Mouse (Mus musculus) embryonic stem cell, embryonic (primary cell): ENCODE results near the gene Pum2.

Source experiments
- CTCF ChIA-PET, 4 experiments: fragments of 300-600 bp in 2 of 4; fragments of 350-600 bp in 2 of 4; sonication (Branson Sonifier 250); formaldehyde crosslinking; loops; one replicate each; lab custom pipeline; 2022; ENCODE audit warnings: inconsistent platforms in 2 of 4; lab: Charles Lee
- POLR2A ChIA-PET, 4 experiments: fragments of 300-600 bp in 2 of 4; fragments of 350-600 bp in 2 of 4; sonication (Branson Sonifier 250); formaldehyde crosslinking; loops; one replicate each; lab custom pipeline; 2022; ENCODE audit warnings: antibody characterized with exemption in 4 of 4, inconsistent platforms in 1 of 4; lab: Charles Lee

Gene Pum2

GRCm38 (mm10) chr12:8698895-8699294 lies 25.0 kb downstream of the Pum2 start:
- ChIA-PET POLR2A (interaction anchor here in 3 of 4 experiments (0.7 to 4.9 kb wide), 10 partner anchors 9 to 333 kb away, joined by 3 to 24 read pairs (median 4); no protein-coding TSS in a partner anchor), CTCF (interaction anchor here in 3 of 4 experiments (0.6 to 1.5 kb wide), 13 partner anchors 10 to 587 kb away, joined by 3 to 6 read pairs (median 3); partner anchors contain the start of genes Matn3 (in 1 of the 3) and Sdc1 (in 1 of the 3))

DNA sequence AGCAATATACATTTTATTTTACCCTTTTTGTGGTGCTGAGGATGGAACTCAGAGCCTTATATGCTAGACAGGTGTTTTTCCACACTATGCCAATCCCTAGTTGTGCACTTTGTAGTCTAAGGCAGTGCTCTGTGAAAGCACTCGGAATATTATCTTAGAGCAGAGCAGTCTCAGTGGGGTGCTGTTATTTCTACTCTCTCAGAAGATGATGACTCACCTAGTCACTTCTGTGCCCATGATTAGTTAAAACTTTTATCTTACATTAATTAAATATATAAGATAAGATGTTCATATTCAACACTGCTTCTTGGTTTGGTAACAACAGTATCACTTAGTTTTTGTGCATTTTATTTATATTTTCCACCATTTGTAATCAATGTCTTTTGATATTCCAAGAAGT lies 30.1 kb downstream of the Pum2 start:
- ChIA-PET CTCF (no interaction called here), POLR2A (interaction anchor here in 1 of 4 experiments (1.1 kb wide), 1 partner anchor 67 kb away, joined by 3 read pairs; the partner anchor contains the start of gene Sdc1)

GRCm38 (mm10) chr12:8708876-8709275 lies 34.9 kb downstream of the Pum2 start:
- CTCF ChIA-PET = interaction anchor here in 1 of 4 experiments (1.0 kb wide), 1 partner anchor 10 kb away, joined by 3 read pairs; no protein-coding TSS in a partner anchor
- POLR2A ChIA-PET = no interaction called here

GRCm38 (mm10) chr12:8712665-8713064 lies 38.7 kb downstream of the Pum2 start:
- ChIA-PET CTCF (interaction anchor here in 2 of 4 experiments (0.7 to 1.4 kb wide), 3 partner anchors 12 to 14 kb away, joined by 3 to 4 read pairs (median 4); no protein-coding TSS in a partner anchor), POLR2A (interaction anchor here in 2 of 4 experiments (0.6 to 0.9 kb wide), 2 partner anchors 15 to 228 kb away, joined by 3 to 8 read pairs; no protein-coding TSS in a partner anchor)

DNA sequence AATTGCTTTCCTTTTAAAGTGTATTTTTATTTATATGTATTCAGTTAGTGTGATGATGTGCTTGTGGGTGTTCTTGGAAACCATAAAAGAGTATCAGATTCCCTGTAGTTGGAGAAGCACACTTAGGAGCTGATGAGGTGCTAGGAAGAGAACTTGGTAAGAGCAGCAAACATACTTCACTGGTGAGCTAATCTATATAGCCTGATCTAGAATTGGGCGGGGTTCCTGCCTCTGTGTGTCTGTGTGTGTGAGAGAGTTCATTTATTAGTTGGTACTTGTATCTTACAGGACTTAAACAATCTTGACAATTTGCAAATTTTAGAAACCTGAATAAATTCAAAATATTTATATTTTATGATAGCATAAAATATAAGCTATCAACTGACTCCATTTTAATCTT lies 42.2 kb downstream of the Pum2 start:
- ChIA-PET POLR2A (interaction anchor here in 1 of 4 experiments (0.8 to 3.5 kb wide), 6 partner anchors 10 to 54 kb away, joined by 3 to 13 read pairs (median 4); no protein-coding TSS in a partner anchor), CTCF (interaction anchor here in 1 of 4 experiments (1.3 kb wide), 1 partner anchor 16 kb away, joined by 5 read pairs; no protein-coding TSS in a partner anchor)

- POLR2A ChIA-PET = interaction anchor here in 3 of 4 experiments (0.6 to 2.0 kb wide), 8 partner anchors 10 to 45 kb away, joined by 3 to 8 read pairs (median 4); no protein-coding TSS in a partner anchor
These were observed 53.0 kb downstream of the Pum2 start for GRCm38 (mm10) chr12:8726890-8727289.

DNA sequence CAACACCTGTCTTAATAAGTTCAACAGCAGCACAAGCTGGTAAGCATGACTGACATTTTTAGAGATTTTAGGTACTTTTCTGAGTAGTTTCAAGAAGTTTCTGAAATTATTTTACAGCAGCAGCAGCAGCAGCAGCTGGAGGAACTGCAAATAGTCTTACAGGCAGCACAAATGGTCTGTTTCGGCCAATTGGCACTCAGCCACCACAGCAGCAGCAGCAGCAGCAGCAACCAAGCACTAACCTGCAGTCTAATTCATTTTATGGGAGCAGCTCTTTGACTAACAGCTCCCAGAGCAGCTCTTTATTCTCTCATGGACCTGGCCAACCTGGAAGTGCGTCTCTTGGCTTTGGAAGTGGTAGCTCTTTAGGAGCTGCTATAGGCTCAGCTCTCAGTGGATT lies 54.8 kb downstream of the Pum2 start:
- ChIA-PET CTCF (interaction anchor here in 3 of 4 experiments (0.5 to 0.7 kb wide), 3 partner anchors 15 to 48 kb away, joined by 3 read pairs; no protein-coding TSS in a partner anchor), POLR2A (interaction anchor here in 1 of 4 experiments (0.8 to 5.2 kb wide), 5 partner anchors 9 to 46 kb away, joined by 3 to 28 read pairs (median 6); no protein-coding TSS in a partner anchor)

More at GRCm38 (mm10) chr12:8726890-8727289, 53.0 kb downstream of the Pum2 start:
- CTCF ChIA-PET = interaction anchor here in 1 of 4 experiments (0.6 kb wide), 1 partner anchor 14 kb away, joined by 3 read pairs; no protein-coding TSS in a partner anchor

GRCm38 (mm10) chr12:8753654-8754053 lies 79.7 kb downstream of the Pum2 start:
- ChIA-PET CTCF (interaction anchor here in 1 of 4 experiments (1.1 kb wide), 1 partner anchor 18 kb away, joined by 3 read pairs; the partner anchor contains the start of gene Sdc1), POLR2A (interaction anchor here in 1 of 4 experiments (1.1 to 4.4 kb wide), 4 partner anchors 10 to 37 kb away, joined by 3 to 23 read pairs (median 8); partner anchors contain the start of gene Sdc1)

GRCm38 (mm10) chr12:8754116-8754515 lies 80.2 kb downstream of the Pum2 start:
- ChIA-PET CTCF (interaction anchor here in 1 of 4 experiments (1.0 to 1.1 kb wide), 2 partner anchors 11 to 17 kb away, joined by 3 read pairs; partner anchors contain the start of gene Sdc1), POLR2A (interaction anchor here in 2 of 4 experiments (0.6 to 4.4 kb wide), 6 partner anchors 10 to 53 kb away, joined by 3 to 23 read pairs (median 4); partner anchors contain the start of gene Sdc1 (in 1 of the 2))

GRCm38 (mm10) chr12:8758029-8758428 lies 84.1 kb downstream of the Pum2 start:
- POLR2A ChIA-PET = interaction anchor here in 2 of 4 experiments (1.3 to 8.3 kb wide), 3 partner anchors 10 to 127 kb away, joined by 3 to 78 read pairs (median 4); partner anchors contain the start of gene Sdc1 (in 1 of the 2)
- CTCF ChIA-PET = interaction anchor here in 1 of 4 experiments (1.8 kb wide), 1 partner anchor 13 kb away, joined by 8 read pairs; the partner anchor contains the start of gene Sdc1

DNA sequence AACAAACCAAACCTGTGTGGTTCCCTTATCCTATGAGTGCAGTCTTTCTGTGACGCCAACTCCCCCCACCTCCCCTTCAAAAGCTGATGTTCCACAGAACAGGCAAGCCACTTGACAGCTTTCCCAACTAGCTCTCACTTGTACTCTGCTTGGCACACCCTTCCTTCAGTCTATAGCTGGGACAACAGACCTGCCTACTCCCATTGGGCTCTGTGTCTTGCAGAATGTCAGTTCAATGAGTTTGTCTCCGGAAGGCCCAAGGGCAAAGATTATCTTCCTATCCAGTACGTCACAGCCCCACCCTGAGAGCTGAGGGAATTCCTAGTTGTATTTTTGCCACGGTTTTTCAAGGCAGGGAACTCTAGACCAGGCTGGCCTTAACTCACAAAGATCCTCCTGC lies 85.2 kb downstream of the Pum2 start:
- CTCF ChIA-PET = interaction anchor here in 3 of 4 experiments (0.6 to 1.8 kb wide), 3 partner anchors 9 to 77 kb away, joined by 3 to 8 read pairs (median 3); partner anchors contain the start of gene Sdc1 (in 1 of the 3)
- POLR2A ChIA-PET = interaction anchor here in 3 of 4 experiments (1.0 to 8.3 kb wide), 5 partner anchors 9 to 157 kb away, joined by 3 to 78 read pairs (median 4); partner anchors contain the start of gene Sdc1 (in 1 of the 3)

- POLR2A ChIA-PET = interaction anchor here in 3 of 4 experiments (0.6 to 8.3 kb wide), 5 partner anchors 11 to 344 kb away, joined by 3 to 78 read pairs (median 5); partner anchors contain the start of gene Sdc1 (in 2 of the 3)
- CTCF ChIA-PET = interaction anchor here in 1 of 4 experiments (1.1 to 1.9 kb wide), 3 partner anchors 11 to 16 kb away, joined by 3 to 8 read pairs (median 4); partner anchors contain the start of gene Sdc1
These were observed 85.8 kb downstream of the Pum2 start for GRCm38 (mm10) chr12:8759779-8760178.

DNA sequence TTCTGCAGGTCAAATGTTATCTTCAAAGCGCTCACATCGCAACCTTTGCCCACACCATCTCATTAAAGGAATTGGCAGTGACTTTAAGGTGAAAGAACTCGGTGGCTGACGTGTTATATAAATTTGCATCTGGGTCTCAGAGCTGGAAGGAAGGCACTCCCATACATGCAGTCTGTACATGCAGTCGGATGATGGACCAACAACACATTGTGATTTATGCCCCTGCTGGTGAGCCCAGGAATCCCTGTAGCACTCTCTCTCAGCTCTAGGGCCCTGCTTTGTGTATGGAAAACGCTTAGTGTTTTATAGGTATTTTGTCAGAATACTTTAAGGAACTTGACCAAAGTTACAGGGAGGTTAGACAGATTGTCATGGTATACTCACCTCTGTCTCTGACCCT lies 86.6 kb downstream of the Pum2 start:
- CTCF ChIA-PET = interaction anchor here in 2 of 4 experiments (0.5 to 1.9 kb wide), 4 partner anchors 11 to 176 kb away, joined by 3 to 4 read pairs (median 3); partner anchors contain the start of gene Sdc1 (in 1 of the 2)

DNA sequence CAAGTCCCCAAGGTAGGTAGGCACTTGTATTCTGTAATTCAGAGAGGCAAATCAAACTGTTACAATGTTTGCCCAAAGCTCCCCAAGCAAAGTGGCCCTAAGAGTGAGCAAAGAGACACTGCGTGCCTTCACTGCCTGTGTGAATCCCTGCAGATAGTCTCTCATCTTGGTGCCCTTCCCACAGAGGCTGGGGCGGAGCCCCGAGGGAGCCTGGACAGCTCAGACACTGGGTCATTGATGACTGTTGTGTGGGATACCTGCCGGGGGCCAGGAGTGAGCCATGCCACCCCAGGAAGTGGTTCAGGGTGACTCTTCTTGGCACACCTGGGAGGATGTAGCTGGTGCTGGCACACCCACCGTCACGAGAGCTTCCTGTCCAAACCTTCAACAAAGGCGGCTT lies 87.1 kb downstream of the Pum2 start:
- CTCF ChIA-PET = interaction anchor here in 3 of 4 experiments (0.5 to 1.9 kb wide), 3 partner anchors 10 to 286 kb away, joined by 3 to 4 read pairs (median 3); partner anchors contain the start of gene Sdc1 (in 1 of the 3)
- POLR2A ChIA-PET = interaction anchor here in 3 of 4 experiments (0.6 to 8.3 kb wide), 7 partner anchors 10 to 268 kb away, joined by 3 to 78 read pairs (median 5); partner anchors contain the start of genes Sdc1 (in 2 of the 3) and Ttc32 (in 1 of the 3)

More for the DNA sequence above, 86.6 kb downstream of the Pum2 start:
- POLR2A ChIA-PET = interaction anchor here in 3 of 4 experiments (0.6 to 8.3 kb wide), 5 partner anchors 11 to 155 kb away, joined by 3 to 78 read pairs (median 7); partner anchors contain the start of gene Sdc1 (in 2 of the 3)

DNA sequence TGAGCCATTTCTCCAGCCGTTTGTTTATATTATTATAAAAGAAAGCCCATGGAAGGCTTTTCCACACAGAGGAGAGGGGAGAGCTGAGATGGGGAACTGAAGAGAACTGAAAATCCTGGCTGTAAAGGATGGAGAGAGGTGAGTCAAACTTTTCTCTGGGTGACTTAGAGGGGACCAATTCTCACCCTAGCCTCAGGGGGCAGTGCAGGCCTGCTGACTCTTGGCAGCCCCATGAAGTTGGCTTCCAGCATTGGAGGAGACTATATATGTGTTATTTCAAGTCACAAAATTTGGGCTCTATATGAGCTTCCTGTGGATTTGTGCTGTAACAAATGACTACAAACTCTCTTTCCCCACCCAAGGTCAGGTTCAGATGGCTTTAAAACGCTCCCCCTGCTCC lies 88.7 kb downstream of the Pum2 start:
- ChIA-PET CTCF (interaction anchor here in 2 of 4 experiments (0.5 to 0.7 kb wide), 2 partner anchors 40 to 298 kb away, joined by 3 to 4 read pairs; no protein-coding TSS in a partner anchor), POLR2A (interaction anchor here in 1 of 4 experiments (8.3 kb wide), 1 partner anchor 11 kb away, joined by 78 read pairs; the partner anchor contains the start of gene Sdc1)

DNA sequence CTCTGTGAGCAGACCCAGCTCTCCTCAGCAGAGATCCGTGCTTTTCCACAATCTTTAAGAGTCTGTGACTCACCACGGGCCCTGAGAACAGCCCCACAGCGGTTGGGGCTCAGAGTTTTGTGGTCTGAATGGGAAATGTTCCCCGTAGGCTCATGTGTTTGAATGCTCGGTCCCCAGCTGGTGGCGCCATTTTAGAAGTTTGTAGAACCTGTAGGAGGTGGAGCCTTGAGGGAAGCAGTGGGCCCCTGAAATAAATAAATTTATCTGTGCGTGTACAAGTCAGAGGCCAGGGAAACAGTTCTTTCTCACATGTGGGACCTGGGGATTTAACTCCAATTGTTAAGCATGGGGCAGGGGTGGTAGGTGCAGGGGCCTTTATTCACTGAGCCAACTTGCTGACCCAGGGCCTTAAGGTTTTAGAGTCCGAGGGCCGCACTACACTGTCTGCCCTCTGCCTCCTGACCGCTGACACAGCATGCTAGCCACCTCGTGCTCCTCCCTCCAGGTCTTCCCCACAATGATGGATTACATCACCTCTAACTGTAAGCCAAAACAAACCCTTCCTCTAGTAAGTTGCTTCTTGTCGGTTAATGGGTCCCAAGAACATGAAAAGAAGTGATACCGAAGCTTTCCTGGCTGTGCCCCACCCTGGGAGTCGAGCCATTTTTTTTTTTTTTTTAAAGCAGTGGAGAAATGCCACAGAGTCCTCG lies 90.4 kb downstream of the Pum2 start:
- POLR2A ChIA-PET = interaction anchor here (0.6 to 8.3 kb wide), 11 partner anchors 8 to 266 kb away, joined by 3 to 78 read pairs (median 3); partner anchors contain the start of genes Sdc1 (in 1 of the 4) and Ttc32 (in 1 of the 4)
- CTCF ChIA-PET = interaction anchor here in 3 of 4 experiments (0.5 to 1.1 kb wide), 7 partner anchors 10 to 462 kb away, joined by 3 to 5 read pairs (median 4); no protein-coding TSS in a partner anchor
